Mouse (Mus musculus) lung, embryonic 14.5 days (tissue): ENCODE results near the gene Esyt3. TPM values are rescaled to one million over a fixed set of nuclear protein-coding genes. Genes with fewer than 3 reads are reported as not detected.

Source experiments
- ATAC-seq: fragments of 200-750 bp; cut with Nextera tagmentation; 2 replicates; pipeline ENCODE4 v1.8.0; 2017; ENCODE audit warnings: mild to moderate bottlenecking, moderate TSS enrichment, moderate library complexity; ENCODE audit not compliant: insufficient read depth
- DNase-seq: peaks from one replicate; pipeline ENCODE4 v3.0.0-alpha.2; 2015
- H3K27ac ChIP-seq: fragments of 300-500 bp; sonication (generic); 2 replicates; pipeline ENCODE4 v1.5.1; 2014; ENCODE audit warnings: low read depth, mild to moderate bottlenecking, moderate library complexity
- H3K27me3 ChIP-seq: fragments of 300-500 bp; sonication (generic); 2 replicates; pipeline ENCODE4 v1.6.1; 2014; ENCODE audit warnings: low read length, control low read depth; ENCODE audit not compliant: insufficient read depth
- H3K36me3 ChIP-seq: fragments of 300-500 bp; sonication (generic); 2 replicates; pipeline ENCODE4 v1.6.1; 2014; ENCODE audit warnings: control low read depth; ENCODE audit not compliant: insufficient read depth
- H3K4me1 ChIP-seq: fragments of 300-500 bp; sonication (generic); 2 replicates; pipeline ENCODE4 v1.6.1; 2014; ENCODE audit warnings: antibody characterized with exemption, control low read depth; ENCODE audit not compliant: insufficient read depth
- H3K4me2 ChIP-seq: fragments of 300-500 bp; sonication (generic); 2 replicates; pipeline ENCODE4 v1.6.1; 2014; ENCODE audit warnings: mild to moderate bottlenecking
- H3K4me3 ChIP-seq: fragments of 300-500 bp; sonication (generic); 2 replicates; pipeline ENCODE4 v1.5.1; 2014; ENCODE audit warnings: low read depth, low read length
- H3K9ac ChIP-seq: fragments of 300-500 bp; sonication (generic); 2 replicates; pipeline ENCODE4 v1.6.1; 2014
- H3K9me3 ChIP-seq: fragments of 300-500 bp; sonication (generic); 2 replicates; pipeline ENCODE4 v1.6.1; 2016; ENCODE audit warnings: low read depth, low read length, control low read depth
- CTCF ChIP-seq: IDR thresholded peaks from 2 replicates; pipeline ENCODE4 v1.5.1; 2016; ENCODE audit warnings: antibody characterized with exemption, low read depth
- WGBS: fragments of 180-500 bp; shearing (Covaris S2); extraction: QIAGEN DNeasy Blood & Tissue Kit; methylation state at CpG from one replicate; pipeline ENCODE4 v1.1.7; 2014; 5-methylcytosine and 5-hydroxymethylcytosine counted together
- polyA plus RNA-seq: library from polyadenylated mRNA; unstranded; fragments of >200 nt; fragmentation: Nextera tagmentation; extraction: Ambion mirVana; gene quantifications from 2 replicates; pipeline ENCODE4 v1.2.1, GENCODE M21; 2014

Esyt3 gene
- polyA plus RNA-seq = 1.1 and 1.2 TPM in 2 replicates

GRCm38 (mm10) chr9:99357921-99358692 lies at the start of gene Esyt3:
Gene Esyt3 (minus strand): TSS chr9:99358557.
- ATAC-seq = peak; percentile 79

GRCm38 (mm10) chr9:99401288-99401974 lies 43.1 kb upstream of the Esyt3 start:
- DNase-seq (no peak), ATAC-seq (no peak)
- no peak for TF ChIP-seq CTCF
- no peak overlapping the region for H3K27ac ChIP-seq
- H3K9ac ChIP-seq = no peak overlapping the region
- no peaks in the 10 kb centered on the region for H3K27me3 ChIP-seq
- no peak overlapping the region for H3K4me2 ChIP-seq
- no peak overlapping the region for H3K4me3 ChIP-seq
- H3K4me1 ChIP-seq = no peaks in the 10 kb centered on the region
- H3K9me3 ChIP-seq = no peaks in the 10 kb centered on the region
- H3K36me3 ChIP-seq = no peaks in the 10 kb centered on the region
- WGBS = 70% methylated on average over 9 of the region's 9 CpGs

More at GRCm38 (mm10) chr9:99357921-99358692, at the start of gene Esyt3:
- Histone ChIP-seq H3K27me3 (peaks cover 36% of the 10 kb centered on the region), H3K9ac (peak within 1 kb of the TSS; percentile 43), H3K4me3 (peak within 1 kb of the TSS; percentile 44), H3K36me3 (no peaks in the 10 kb centered on the region), H3K4me1 (0 out of 2 replicates have a peak, but pooled peaks cover 3% of the 10 kb centered on the region), H3K4me2 (peak within 1 kb of the TSS; percentile 90), H3K27ac (no peak within 1 kb of the TSS), H3K9me3 (no peaks in the 10 kb centered on the region)
- peak; percentile 81 for DNase-seq
- TF ChIP-seq CTCF = 0 out of 2 replicates have a peak, but pooled peaks have one; percentile 25
- under 1% methylated on average over 66 of the region's 66 CpGs for WGBS

GRCm38 (mm10) chr9:99400781-99401180 lies 42.4 kb upstream of the Esyt3 start:
- Histone ChIP-seq H3K27me3 (no peaks in the 10 kb centered on the region), H3K9me3 (no peaks in the 10 kb centered on the region), H3K4me1 (no peaks in the 10 kb centered on the region), H3K9ac (no peak overlapping the region), H3K27ac (no peak overlapping the region), H3K4me3 (no peak overlapping the region), H3K4me2 (no peak overlapping the region), H3K36me3 (no peaks in the 10 kb centered on the region)
- ATAC-seq (no peak), DNase-seq (no peak)
- WGBS = 68% methylated on average over 6 of the region's 6 CpGs
- no peak for TF ChIP-seq CTCF

GRCm38 (mm10) chr9:99397056-99397815 lies 38.9 kb upstream of the Esyt3 start:
- no peak overlapping the region for H3K27ac ChIP-seq
- no peak overlapping the region for H3K9ac ChIP-seq
- DNase-seq = no peak
- no peaks in the 10 kb centered on the region for H3K4me1 ChIP-seq
- no peak for ATAC-seq
- H3K27me3 ChIP-seq = no peaks in the 10 kb centered on the region
- TF ChIP-seq CTCF = no peak
- no peaks in the 10 kb centered on the region for H3K36me3 ChIP-seq
- H3K4me2 ChIP-seq = no peak overlapping the region
- 77% methylated on average over 13 of the region's 13 CpGs for WGBS
- H3K4me3 ChIP-seq = no peak overlapping the region
- H3K9me3 ChIP-seq = no peaks in the 10 kb centered on the region

- DNase-seq (no peak), ATAC-seq (no peak)
- Histone ChIP-seq H3K4me1 (no peaks in the 10 kb centered on the region), H3K36me3 (no peaks in the 10 kb centered on the region), H3K9me3 (no peaks in the 10 kb centered on the region), H3K4me3 (no peak overlapping the region), H3K4me2 (no peak overlapping the region), H3K9ac (no peak overlapping the region), H3K27me3 (no peaks in the 10 kb centered on the region), H3K27ac (no peak overlapping the region)
- TF ChIP-seq CTCF = no peak
- 79% methylated on average over 11 of the region's 11 CpGs for WGBS
These were observed 36.0 kb upstream of the Esyt3 start for GRCm38 (mm10) chr9:99394366-99394765.

- ATAC-seq (no peak), DNase-seq (no peak)
- no peak for TF ChIP-seq CTCF
- no peak overlapping the region for H3K27ac ChIP-seq
- no peaks in the 10 kb centered on the region for H3K4me1 ChIP-seq
- 92% methylated on average over 8 of the region's 8 CpGs for WGBS
- no peak overlapping the region for H3K9ac ChIP-seq
- H3K36me3 ChIP-seq = 0 out of 2 replicates have a peak, but pooled peaks cover 3% of the 10 kb centered on the region
- H3K4me3 ChIP-seq = no peak overlapping the region
- H3K4me2 ChIP-seq = no peak overlapping the region
- no peaks in the 10 kb centered on the region for H3K9me3 ChIP-seq
- no peaks in the 10 kb centered on the region for H3K27me3 ChIP-seq
These were observed 34.8 kb upstream of the Esyt3 start for GRCm38 (mm10) chr9:99393146-99393545.

- Histone ChIP-seq H3K27ac (no peak overlapping the region), H3K9ac (no peak overlapping the region), H3K9me3 (no peaks in the 10 kb centered on the region), H3K36me3 (0 out of 2 replicates have a peak, but pooled peaks cover 3% of the 10 kb centered on the region), H3K27me3 (no peaks in the 10 kb centered on the region), H3K4me2 (no peak overlapping the region), H3K4me1 (no peaks in the 10 kb centered on the region), H3K4me3 (no peak overlapping the region)
- ATAC-seq = no peak
- TF ChIP-seq CTCF = no peak
- 89% methylated on average over 10 of the region's 10 CpGs for WGBS
- no peak for DNase-seq
These were observed 33.2 kb upstream of the Esyt3 start for GRCm38 (mm10) chr9:99391557-99391956.
